Mouse (Mus musculus) thymus, postnatal 36 days (tissue): Measurements from ENCODE around the gene Fgfr1op2.
A peak's percentile ranks its signal among the peaks of the same experiment; 100 is the strongest.
"Not testable (repeated sequence)": the region's sequence is repeated elsewhere in the genome, so short reads cannot be mapped to it uniquely, and the experiment has no call there.

Experiments
- DNase-seq, 2 experiments: peaks; one replicate each; pipeline ENCODE4 v3.0.0; 2022; ENCODE audit warnings: mixed read lengths in 2 of 2

Gene Fgfr1op2

GRCm38 (mm10) chr6:146576903-146577302 lies at the start of gene Fgfr1op2:
Gene Fgfr1op2, plus strand, starts transcription at chr6:146577203.
- no peak for DNase-seq

- DNase-seq, result no peak
These were observed 49.5 kb upstream of the Fgfr1op2 start for GRCm38 (mm10) chr6:146527537-146527936.

GRCm38 (mm10) chr6:146530363-146530762 lies 46.6 kb upstream of the Fgfr1op2 start:
- DNase-seq, result no peak

- DNase-seq, result no peak
These were observed 46.2 kb upstream of the Fgfr1op2 start for GRCm38 (mm10) chr6:146530769-146531168.

- DNase-seq, result no peak
These were observed 43.9 kb upstream of the Fgfr1op2 start for GRCm38 (mm10) chr6:146533146-146533545.

GRCm38 (mm10) chr6:146535501-146535900 lies 41.5 kb upstream of the Fgfr1op2 start:
- no peak for DNase-seq

GRCm38 (mm10) chr6:146537111-146537510 lies 39.9 kb upstream of the Fgfr1op2 start:
- no peak for DNase-seq

GRCm38 (mm10) chr6:146538071-146538470 lies 38.9 kb upstream of the Fgfr1op2 start:
- DNase-seq, result no peak

- DNase-seq, result no peak
These were observed 38.3 kb upstream of the Fgfr1op2 start for GRCm38 (mm10) chr6:146538661-146539060.

- no peak for DNase-seq
These were observed 36.6 kb upstream of the Fgfr1op2 start for GRCm38 (mm10) chr6:146540386-146540785.

GRCm38 (mm10) chr6:146544622-146545021 lies 32.4 kb upstream of the Fgfr1op2 start:
- no peak for DNase-seq

GRCm38 (mm10) chr6:146545289-146545865 lies 31.6 kb upstream of the Fgfr1op2 start:
- no peak for DNase-seq

- no peak for DNase-seq
These were observed 26.6 kb upstream of the Fgfr1op2 start for GRCm38 (mm10) chr6:146550421-146550820.

- DNase-seq, result no peak
These were observed 25.7 kb upstream of the Fgfr1op2 start for GRCm38 (mm10) chr6:146551326-146551725.

GRCm38 (mm10) chr6:146562461-146562860 lies 14.5 kb upstream of the Fgfr1op2 start:
- not testable (repeated sequence) for DNase-seq

- DNase-seq, result no peak
These were observed 4.9 kb upstream of the Fgfr1op2 start for GRCm38 (mm10) chr6:146572073-146572472.

- peak; percentile 96 to 98 for DNase-seq
These were observed 507 bp downstream of the Fgfr1op2 start, which contains the start of gene Ints13 for GRCm38 (mm10) chr6:146577310-146578109. Gene Ints13, minus strand, starts transcription at chr6:146577835.

GRCm38 (mm10) chr6:146578111-146578531 lies 1.1 kb downstream of the Fgfr1op2 start:
- peak; percentile 76 to 80 for DNase-seq

GRCm38 (mm10) chr6:146578586-146578985 lies 1.6 kb downstream of the Fgfr1op2 start:
- DNase-seq, result peak; percentile 25 to 30

- DNase-seq, result peak in 1 of 2 experiments; percentile 18
These were observed 3.5 kb downstream of the Fgfr1op2 start for GRCm38 (mm10) chr6:146580381-146580926.

- DNase-seq, result no peak
These were observed 6.5 kb downstream of the Fgfr1op2 start for GRCm38 (mm10) chr6:146583366-146584046.

- no peak for DNase-seq
These were observed 8.1 kb downstream of the Fgfr1op2 start for GRCm38 (mm10) chr6:146585134-146585533.

- DNase-seq, result no peak
These were observed 25.6 kb downstream of the Fgfr1op2 start for GRCm38 (mm10) chr6:146602601-146603000.
